Mouse (Mus musculus) small intestine, adult 2 months (tissue): ENCODE measurements at regions not wholly inside any gene's neighbourhood (a gene's known extent, or its start where the extent isn't known, plus 50 kb on each side); places are given as distances from the start of the nearest gene placed in this dataset.

Source experiments
- CTCF ChIP-seq: fragments of 200-500 bp; IDR thresholded peaks from 2 replicates; pipeline ENCODE4 v1.5.1; 2012; ENCODE audit warnings: low read depth, mild to moderate bottlenecking, control low read depth, inconsistent platforms, low read length, moderate library complexity, mixed read lengths; ENCODE audit not compliant: insufficient replicate concordance, insufficient read length; ENCODE audit errors: extremely low read depth
- POLR2A ChIP-seq: fragments of 200-500 bp; IDR thresholded peaks from 2 replicates; pipeline ENCODE4 v1.6.1; 2012; ENCODE audit warnings: low read depth, mild to moderate bottlenecking, control low read depth, inconsistent platforms, low read length, moderate library complexity

DNA sequence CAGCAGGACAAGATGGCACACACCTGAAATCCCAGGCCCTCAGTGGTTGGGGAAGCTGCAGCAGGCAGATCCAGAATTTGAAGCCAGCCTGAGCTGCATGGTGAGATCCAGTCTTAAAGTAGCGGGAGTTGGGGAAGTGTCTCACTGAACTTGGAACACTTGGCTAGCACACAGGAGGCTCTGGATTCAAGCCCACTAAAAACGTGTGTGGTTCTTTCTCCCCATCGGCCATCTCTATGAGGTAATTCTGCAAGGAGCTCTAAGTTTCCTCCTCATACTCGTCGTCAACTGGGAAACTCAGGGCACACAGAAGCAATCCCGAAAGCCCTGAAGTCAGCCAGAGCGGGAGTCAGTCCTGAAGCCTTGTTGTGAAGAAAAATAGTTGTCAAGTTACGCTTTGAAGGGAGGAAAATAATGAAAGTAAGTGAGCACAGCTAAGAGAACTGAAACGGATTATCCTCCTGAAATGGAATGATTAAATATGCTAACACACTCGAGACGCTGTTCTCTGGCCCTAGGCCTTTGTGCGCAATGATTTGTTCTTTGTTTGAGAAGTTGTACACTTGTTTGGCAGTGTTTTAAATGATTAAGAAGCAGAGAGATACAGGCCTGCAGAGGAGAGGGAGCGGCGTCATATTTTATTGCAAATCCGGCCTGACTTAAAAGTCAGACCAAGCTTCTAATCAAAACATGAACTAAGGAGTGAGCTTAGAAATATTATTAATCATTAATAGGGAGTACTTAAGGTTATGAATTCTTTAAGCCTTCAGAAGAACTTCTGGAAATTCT is 69.0 kb upstream of the Ercc4 start:
- no peak for TF ChIP-seq CTCF
- TF ChIP-seq POLR2A = no peak
